Mouse (Mus musculus) MEL (cell line): ENCODE results near the gene Dusp27. TPM values are rescaled to one million over a fixed set of nuclear protein-coding genes. Genes with fewer than 3 reads are reported as not detected.

ENCODE experiments used
- DNase-seq: peaks from one replicate; pipeline ENCODE4 v3.0.0; 2011; ENCODE audit warnings: low read depth, low spot score
- H3K27ac ChIP-seq: 2 replicates; pipeline ENCODE4 v1.5.1; 2012; ENCODE audit warnings: low read depth, mild to moderate bottlenecking, control low read depth, low read length, moderate library complexity; ENCODE audit not compliant: control insufficient read depth
- H3K27me3 ChIP-seq, 2 experiments: fragments of 150-350 bp in 1 of 2; sonication (generic) in 1 of 2; 2 replicates each; pipeline ENCODE4 v1.6.1; 2012; ENCODE audit warnings: low read length in 2 of 2, mild to moderate bottlenecking in 2 of 2, improper control_type of control experiment in 1 of 2, moderate library complexity in 1 of 2; ENCODE audit not compliant: insufficient read depth in 2 of 2, control insufficient read depth in 1 of 2
- H3K36me3 ChIP-seq, 2 experiments: 2 replicates each; pipeline ENCODE4 v1.6.1; 2012 to 2014; ENCODE audit warnings: low read length in 2 of 2, improper control_type of control experiment in 1 of 2, inconsistent platforms in 1 of 2, mild to moderate bottlenecking in 1 of 2; ENCODE audit not compliant: insufficient read depth in 2 of 2, control insufficient read depth in 1 of 2
- H3K4me1 ChIP-seq, 2 experiments: fragments of 150-350 bp in 1 of 2; sonication (generic) in 1 of 2; 2 replicates each; pipeline ENCODE4 v1.6.1; 2012; ENCODE audit warnings: low read length in 2 of 2, improper control_type of control experiment in 1 of 2, mild to moderate bottlenecking in 1 of 2; ENCODE audit not compliant: insufficient read depth in 2 of 2, control insufficient read depth in 1 of 2
- H3K4me3 ChIP-seq, 2 experiments: fragments of 150-350 bp in 1 of 2; sonication (generic) in 1 of 2; 2 replicates each; pipeline ENCODE4 v1.5.1; 2012; ENCODE audit warnings: low read depth in 2 of 2, low read length in 2 of 2, mild to moderate bottlenecking in 2 of 2, moderate library complexity in 2 of 2, control low read depth in 1 of 2, improper control_type of control experiment in 1 of 2; ENCODE audit not compliant: control insufficient read depth in 1 of 2, insufficient read depth in 1 of 2
- H3K79me2 ChIP-seq: 2 replicates; pipeline ENCODE4 v1.6.1; 2012; ENCODE audit warnings: mild to moderate bottlenecking, low read length, moderate library complexity; ENCODE audit not compliant: control insufficient read depth, poor library complexity, insufficient read depth
- H3K9ac ChIP-seq: 2 replicates; pipeline ENCODE4 v1.6.1; 2012; ENCODE audit warnings: low read depth, mild to moderate bottlenecking, control low read depth, low read length, moderate library complexity; ENCODE audit not compliant: control insufficient read depth, poor library complexity, severe bottlenecking
- H3K9me3 ChIP-seq: fragments of 150-350 bp; sonication (generic); replicated peaks from 2 replicates; pipeline ENCODE4 v1.6.1; 2012; ENCODE audit warnings: mild to moderate bottlenecking, low read length, improper control_type of control experiment, moderate library complexity; ENCODE audit not compliant: insufficient read depth
- CHD1 ChIP-seq: IDR thresholded peaks from 2 replicates; pipeline ENCODE4 v1.6.1; 2012; ENCODE audit warnings: low read depth, mild to moderate bottlenecking, inconsistent platforms, low read length, improper control_type of control experiment
- CHD2 ChIP-seq: IDR thresholded peaks from 2 replicates; pipeline ENCODE4 v1.6.1; 2011; ENCODE audit warnings: low read length, improper control_type of control experiment
- CTCF ChIP-seq, 3 experiments: IDR thresholded peaks in 2 of 3; conservative IDR thresholded peaks in 1 of 3; 2 replicates each; pipeline ENCODE4 v1.5.1; 2011 to 2012; ENCODE audit warnings: low read length in 3 of 3, low read depth in 2 of 3, mild to moderate bottlenecking in 2 of 3, improper control_type of control experiment in 1 of 3, inconsistent platforms in 1 of 3, mixed read lengths in 1 of 3, moderate library complexity in 1 of 3; ENCODE audit not compliant: control insufficient read depth in 1 of 3, insufficient read depth in 1 of 3, poor library complexity in 1 of 3, severe bottlenecking in 1 of 3
- E2F4 ChIP-seq: IDR thresholded peaks from 2 replicates; pipeline ENCODE4 v1.6.1; 2011; ENCODE audit warnings: low read depth, low read length, improper control_type of control experiment, borderline replicate concordance
- EP300 ChIP-seq, 2 experiments: IDR thresholded peaks; 2 replicates each; pipeline ENCODE4 v1.6.1; 2011; ENCODE audit warnings: improper control_type of control experiment in 2 of 2, low read length in 2 of 2, low read depth in 1 of 2, mild to moderate bottlenecking in 1 of 2
- ETS1 ChIP-seq: IDR thresholded peaks from 2 replicates; pipeline ENCODE4 v1.6.1; 2012; ENCODE audit warnings: low read depth, mild to moderate bottlenecking, inconsistent platforms, low read length, improper control_type of control experiment, moderate library complexity
- JUND ChIP-seq: IDR thresholded peaks from 2 replicates; pipeline ENCODE4 v1.6.1; 2011; ENCODE audit warnings: low read depth, mild to moderate bottlenecking, improper control_type of control experiment, low read length
- MAFK ChIP-seq: IDR thresholded peaks from 2 replicates; pipeline ENCODE4 v1.6.1; 2011; ENCODE audit warnings: low read depth, mild to moderate bottlenecking, low read length, improper control_type of control experiment, borderline replicate concordance
- MAX ChIP-seq: IDR thresholded peaks from 2 replicates; pipeline ENCODE4 v1.6.1; 2011; ENCODE audit warnings: low read length, improper control_type of control experiment
- MAZ ChIP-seq: IDR thresholded peaks from 2 replicates; pipeline ENCODE4 v1.6.1; 2012; ENCODE audit warnings: low read depth, mild to moderate bottlenecking, inconsistent platforms, low read length, improper control_type of control experiment
- MEF2A ChIP-seq: IDR thresholded peaks from 2 replicates; pipeline ENCODE4 v1.6.1; 2014; ENCODE audit warnings: low read depth, mild to moderate bottlenecking, inconsistent platforms, low read length, improper control_type of control experiment; ENCODE audit not compliant: poor library complexity, insufficient replicate concordance, severe bottlenecking; ENCODE audit errors: extremely low read depth
- MYB ChIP-seq: IDR thresholded peaks from 2 replicates; pipeline ENCODE4 v1.6.1; 2011; ENCODE audit warnings: mild to moderate bottlenecking, low read depth, low read length, improper control_type of control experiment
- NRF1 ChIP-seq: IDR thresholded peaks from 2 replicates; pipeline ENCODE4 v1.6.1; 2014; ENCODE audit warnings: low read depth, mild to moderate bottlenecking, inconsistent platforms, low read length, improper control_type of control experiment, moderate library complexity; ENCODE audit not compliant: poor library complexity, insufficient read depth, severe bottlenecking
- POLR2A ChIP-seq, 2 experiments: IDR thresholded peaks; 2 replicates each; pipeline ENCODE4 v1.6.1; 2011 to 2012; ENCODE audit warnings: low read length in 2 of 2, mild to moderate bottlenecking in 2 of 2, control low read depth in 1 of 2, improper control_type of control experiment in 1 of 2, low read depth in 1 of 2, moderate library complexity in 1 of 2; ENCODE audit not compliant: control insufficient read depth in 1 of 2, insufficient read depth in 1 of 2, poor library complexity in 1 of 2
- POLR2AphosphoS2 ChIP-seq: IDR thresholded peaks from 2 replicates; pipeline ENCODE4 v1.6.1; 2011; ENCODE audit warnings: low read length, improper control_type of control experiment
- POLR2AphosphoS5 ChIP-seq: IDR thresholded peaks from 2 replicates; pipeline ENCODE4 v1.6.1; 2012; ENCODE audit warnings: low read depth, borderline replicate concordance, mild to moderate bottlenecking, inconsistent platforms, low read length, moderate library complexity, mixed read lengths
- SIN3A ChIP-seq: IDR thresholded peaks from 2 replicates; pipeline ENCODE4 v1.6.1; 2012; ENCODE audit warnings: low read length, improper control_type of control experiment, inconsistent platforms
- UBTF ChIP-seq: IDR thresholded peaks from 2 replicates; pipeline ENCODE4 v1.6.1; 2012; ENCODE audit warnings: low read depth, mild to moderate bottlenecking, inconsistent platforms, low read length, improper control_type of control experiment, moderate library complexity, borderline replicate concordance; ENCODE audit not compliant: insufficient read depth
- USF2 ChIP-seq, 2 experiments: IDR thresholded peaks; 2 replicates each; pipeline ENCODE4 v1.6.1; 2011 to 2012; ENCODE audit warnings: improper control_type of control experiment in 2 of 2, low read length in 2 of 2, borderline replicate concordance in 1 of 2, inconsistent platforms in 1 of 2, low read depth in 1 of 2, mild to moderate bottlenecking in 1 of 2; ENCODE audit not compliant: insufficient read depth in 1 of 2
- polyA plus RNA-seq, 2 experiments: library from polyadenylated mRNA; stranded (reverse) in 1 of 2; unstranded in 1 of 2; fragments of >175 nt in 1 of 2; fragments of >200 nt in 1 of 2; gene quantifications; 2 replicates each; pipeline versions ENCODE4 v1.2.1 to v1.2.4; 2012; ENCODE audit warnings: low replicate concordance in 2 of 2, low read depth in 1 of 2; ENCODE audit not compliant: insufficient read length in 2 of 2, insufficient read depth in 1 of 2, missing spikeins in 1 of 2
- total RNA-seq: library from RNA; depleted of rRNA; stranded (reverse); fragments of 300-350 nt; gene quantifications from 2 replicates; pipeline ENCODE4 v1.2.3, GENCODE M21; 2012

Dusp27 gene
- total and polyA plus RNA-seq, 3 experiments: not detected

GRCm38 (mm10) chr1:166089739-166090138 is 38.0 kb downstream of the Dusp27 start:
- TF ChIP-seq EP300 (IDR thresholded peaks at IDR 0.05; ENCODE audit: low read depth in 1 of 2, low read length in 2 of 2) (no peak), POLR2AphosphoS2 (no peak), CTCF (IDR thresholded peaks at IDR 0.05 in 2 of 3, conservative IDR thresholded peaks at IDR 0.05 in 1 of 3; ENCODE audit: control insufficient read depth in 1 of 3, insufficient read depth in 1 of 3, low read depth in 2 of 3, low read length in 3 of 3, poor library complexity in 1 of 3, severe bottlenecking in 1 of 3) (no peak), USF2 (IDR thresholded peaks at IDR 0.05; ENCODE audit: borderline replicate concordance in 1 of 2, insufficient read depth in 1 of 2, low read depth in 1 of 2, low read length in 2 of 2) (no peak), MYB (no peak), ETS1 (no peak), CHD2 (no peak), POLR2AphosphoS5 (no peak), JUND (no peak), CHD1 (no peak), MAZ (no peak), MEF2A (no peak), E2F4 (no peak), UBTF (no peak)

GRCm38 (mm10) chr1:166089337-166089736 is 38.4 kb downstream of the Dusp27 start:
- Histone ChIP-seq H3K79me2 (no peaks in the 10 kb centered on the region), H3K36me3 (no peaks in the 10 kb centered on the region)

More at GRCm38 (mm10) chr1:166089739-166090138, 38.0 kb downstream of the Dusp27 start:
- Histone ChIP-seq H3K27me3 (0 out of 4 replicates have a peak, but pooled peaks cover 0 to 1% of the 10 kb centered on the region in 2 experiments), H3K27ac (no peak overlapping the region), H3K4me3 (no peak overlapping the region), H3K9me3 (no peaks in the 10 kb centered on the region), H3K36me3 (no peaks in the 10 kb centered on the region), H3K4me1 (no peaks in the 10 kb centered on the region), H3K79me2 (no peaks in the 10 kb centered on the region), H3K9ac (no peak overlapping the region)
- DNase-seq: no peak

More at GRCm38 (mm10) chr1:166089337-166089736, 38.4 kb downstream of the Dusp27 start:
- H3K27me3 ChIP-seq: 0 out of 4 replicates have a peak, but pooled peaks cover 0 to 1% of the 10 kb centered on the region in 2 experiments
- no peak overlapping the region for H3K4me3 ChIP-seq
- H3K4me1 ChIP-seq: no peaks in the 10 kb centered on the region
- TF ChIP-seq MEF2A: no peak
- TF ChIP-seq POLR2A (IDR thresholded peaks at IDR 0.05; ENCODE audit: control insufficient read depth in 1 of 2, insufficient read depth in 1 of 2, low read depth in 1 of 2, low read length in 2 of 2, poor library complexity in 1 of 2): no peak
- TF ChIP-seq MAX: no peak
- no peak for TF ChIP-seq SIN3A
- no peak for TF ChIP-seq MAFK
- TF ChIP-seq NRF1: no peak
- no peak for DNase-seq
- no peak overlapping the region for H3K27ac ChIP-seq
- H3K9ac ChIP-seq: no peak overlapping the region
- no peaks in the 10 kb centered on the region for H3K9me3 ChIP-seq
